Mouse (Mus musculus) heart, adult 2 months (tissue): ENCODE measurements at regions not wholly inside any gene's neighbourhood (a gene's known extent, or its start where the extent isn't known, plus 50 kb on each side); places are given as distances from the start of the nearest gene placed in this dataset.

ENCODE experiments used
- CTCF ChIP-seq: fragments of 200-600 bp; IDR thresholded peaks from 2 replicates; pipeline ENCODE4 v1.8.1; 2022; ENCODE audit warnings: antibody characterized with exemption, mild to moderate bottlenecking, moderate library complexity
- POLR2A ChIP-seq: fragments of 200-500 bp; IDR thresholded peaks from 2 replicates; pipeline ENCODE4 v1.6.1; 2011; ENCODE audit warnings: mild to moderate bottlenecking, low read depth, low read length, control low read depth; ENCODE audit not compliant: insufficient read depth

GRCm38 (mm10) chr10:8088321-8088720, 132.3 kb upstream of the Tab2 start:
- TF ChIP-seq POLR2A (no peak), CTCF (no peak)
